Mouse (Mus musculus) kidney, adult 18-20 months (tissue): ENCODE results near the gene Spon1.

ENCODE experiments used
- DNase-seq: peaks from one replicate; pipeline ENCODE4 v3.0.0; 2021

Gene Spon1

DNA sequence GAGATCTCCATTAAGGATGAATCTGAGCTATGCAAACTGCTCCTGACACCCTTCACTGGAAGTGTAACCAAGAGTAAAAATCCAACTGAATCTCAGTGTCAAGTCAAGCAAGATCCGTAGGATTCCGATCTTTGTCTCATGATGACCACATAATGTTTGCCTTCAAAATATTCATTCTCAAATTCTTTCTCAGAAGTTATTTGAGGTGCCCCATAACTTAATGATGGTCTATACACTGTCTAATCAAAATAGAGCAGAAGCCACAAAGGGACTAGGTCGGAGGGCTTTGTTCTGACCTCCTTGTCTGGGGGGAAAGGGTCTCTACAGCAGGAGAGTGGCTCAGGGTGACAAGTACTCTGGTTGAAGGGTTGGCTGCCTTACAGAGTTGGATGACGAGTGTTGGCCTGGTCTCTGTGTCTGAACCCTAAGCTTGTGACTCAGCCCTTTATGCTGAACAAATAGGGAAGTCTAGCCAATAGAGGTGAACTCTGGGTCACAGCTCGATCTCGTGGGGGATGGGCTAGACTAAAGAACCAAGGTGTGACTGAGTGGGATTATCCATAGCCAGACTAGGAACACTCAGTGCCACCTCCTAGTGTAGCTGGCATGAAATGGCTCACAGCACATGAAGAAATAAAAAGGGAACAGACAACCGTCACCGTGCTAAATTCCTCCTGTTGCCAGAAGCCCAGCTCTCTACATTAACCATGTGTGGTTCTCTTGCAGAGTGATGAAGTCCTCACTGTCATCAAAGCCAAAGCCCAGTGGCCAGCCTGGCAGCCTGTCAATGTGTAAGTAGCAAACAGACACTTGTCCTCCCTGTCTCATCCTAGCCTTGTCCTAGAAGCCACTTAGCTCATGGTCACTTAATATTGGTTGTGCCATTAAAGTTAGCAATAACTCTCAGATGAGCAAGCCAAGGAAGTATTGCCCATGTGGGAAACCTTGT, 250.5 kb downstream of the Spon1 start:
- no peak for DNase-seq

DNA sequence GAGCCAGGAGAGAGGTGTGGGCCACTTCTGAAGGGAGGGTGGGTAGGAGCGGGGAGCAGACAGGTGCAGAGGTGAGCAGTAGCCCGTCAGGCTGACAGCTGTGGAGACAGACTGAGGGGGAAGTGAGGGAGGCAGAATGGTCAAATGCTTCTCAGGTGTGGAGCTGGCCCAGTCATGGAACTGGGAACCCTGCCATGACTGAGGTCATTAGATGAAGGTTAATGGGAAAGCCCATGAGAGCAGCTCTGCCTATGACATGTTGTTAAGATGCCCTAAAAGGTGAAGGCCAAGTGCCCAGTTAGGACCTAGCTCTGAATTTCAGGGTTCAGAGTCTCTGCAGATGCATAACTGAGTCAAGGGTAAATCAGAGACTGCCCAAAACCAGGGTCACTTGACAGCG, 253.1 kb downstream of the Spon1 start:
- peak; percentile 51 for DNase-seq

DNA sequence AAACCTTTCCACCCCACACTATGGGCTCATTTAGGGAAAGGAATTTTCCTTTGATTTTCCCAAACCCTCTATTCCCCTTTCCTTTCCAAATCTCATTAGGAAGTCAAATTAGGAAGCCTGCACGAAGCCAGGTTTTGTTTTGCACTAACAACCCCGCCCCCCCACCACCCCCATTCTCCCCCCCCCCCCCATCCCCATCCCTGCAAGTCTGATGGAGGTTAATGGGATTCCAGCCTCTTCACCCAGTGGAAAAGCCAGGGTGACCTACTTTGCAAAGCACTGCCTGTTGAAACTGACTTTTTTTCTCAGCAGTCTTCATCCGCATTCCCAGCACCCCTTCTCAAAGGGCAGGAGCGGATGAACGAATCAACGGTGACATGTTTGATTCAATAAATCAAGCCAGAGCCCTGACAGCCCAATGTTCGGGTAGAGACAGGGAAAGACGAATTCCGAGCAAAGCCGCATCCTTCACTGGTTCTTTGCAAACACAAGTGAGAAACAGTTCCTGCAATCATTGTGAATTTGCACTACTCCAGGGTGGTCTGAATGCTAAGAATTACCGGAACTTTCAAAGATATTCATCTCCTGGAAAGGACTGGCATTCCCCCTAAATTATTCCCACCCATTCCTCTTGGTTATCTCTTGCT, 254.4 kb downstream of the Spon1 start:
- DNase-seq: peak; percentile 39

DNA sequence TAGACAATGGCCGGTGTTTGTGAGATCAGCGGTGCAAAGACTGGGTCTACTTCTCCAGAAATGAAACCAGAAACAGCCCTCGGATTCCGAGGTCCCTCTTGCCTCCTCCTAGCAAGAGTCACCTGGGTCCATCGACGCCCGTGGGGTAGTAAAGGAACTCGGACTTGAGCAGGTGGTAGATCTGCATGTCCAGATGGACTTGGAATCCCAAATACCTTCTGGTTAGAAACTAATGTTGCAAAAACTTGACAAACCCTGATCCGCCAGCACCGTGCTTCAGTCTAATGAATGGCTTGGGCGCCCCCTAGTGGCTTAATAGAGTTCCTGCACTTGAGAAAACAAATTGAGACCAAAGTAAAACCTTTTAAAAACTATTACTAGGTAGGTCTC, 254.9 kb downstream of the Spon1 start:
- DNase-seq: peak; percentile 85

DNA sequence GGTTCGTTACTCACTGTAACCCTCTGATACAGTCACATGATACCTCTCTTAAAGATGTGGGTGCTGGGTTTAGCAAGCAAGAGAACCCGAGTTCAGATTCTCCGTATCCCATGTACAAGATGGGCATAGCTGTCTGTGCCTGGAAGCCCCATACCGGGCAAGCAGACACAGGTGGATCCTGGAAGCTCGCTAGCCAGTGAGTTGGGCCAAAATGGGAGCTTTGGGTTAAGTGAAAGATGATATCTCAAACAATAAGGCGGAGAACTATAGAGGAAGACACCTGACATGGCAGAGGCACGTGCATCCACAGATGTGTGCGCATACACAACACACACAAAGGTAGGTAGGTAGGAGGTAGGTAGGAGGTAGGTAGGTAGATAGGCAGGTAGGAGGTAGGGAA, 261.1 kb downstream of the Spon1 start:
- DNase-seq: no peak

DNA sequence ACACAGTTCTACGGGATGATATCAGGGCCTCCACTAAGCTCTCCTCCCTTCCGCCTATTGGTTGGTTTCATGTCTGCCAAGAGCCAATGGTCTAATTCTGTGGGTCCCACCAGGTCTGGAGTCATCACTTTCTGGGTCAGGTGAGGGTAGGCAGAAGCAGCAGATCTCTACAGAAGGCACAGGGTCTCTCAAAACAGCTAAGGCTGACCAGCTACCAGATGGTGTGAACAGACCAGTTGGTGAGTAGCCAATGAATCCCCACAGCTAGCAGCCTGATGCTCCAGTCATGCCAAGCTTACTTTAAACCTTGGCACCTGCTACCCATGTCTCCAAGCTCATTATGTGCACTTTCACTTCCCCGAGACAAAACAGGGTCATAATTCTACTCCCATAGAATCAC, 261.6 kb downstream of the Spon1 start:
- no peak for DNase-seq

DNA sequence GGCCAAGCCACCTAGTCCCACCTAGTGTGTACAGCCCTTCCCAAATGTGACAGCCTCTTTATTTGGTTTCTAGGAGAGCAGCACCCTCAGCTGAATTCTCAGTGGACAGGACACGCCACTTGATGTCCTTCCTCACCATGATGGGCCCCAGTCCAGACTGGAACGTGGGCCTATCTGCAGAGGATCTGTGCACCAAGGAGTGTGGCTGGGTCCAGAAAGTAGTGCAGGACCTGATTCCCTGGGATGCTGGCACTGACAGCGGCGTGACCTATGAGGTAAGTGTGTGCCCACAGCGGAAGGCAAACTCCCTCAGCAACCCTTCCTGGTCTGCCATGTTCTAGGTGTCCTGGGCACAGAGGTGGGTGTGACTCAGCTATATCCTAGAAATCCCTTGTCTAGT, 263.0 kb downstream of the Spon1 start:
- no peak for DNase-seq

DNA sequence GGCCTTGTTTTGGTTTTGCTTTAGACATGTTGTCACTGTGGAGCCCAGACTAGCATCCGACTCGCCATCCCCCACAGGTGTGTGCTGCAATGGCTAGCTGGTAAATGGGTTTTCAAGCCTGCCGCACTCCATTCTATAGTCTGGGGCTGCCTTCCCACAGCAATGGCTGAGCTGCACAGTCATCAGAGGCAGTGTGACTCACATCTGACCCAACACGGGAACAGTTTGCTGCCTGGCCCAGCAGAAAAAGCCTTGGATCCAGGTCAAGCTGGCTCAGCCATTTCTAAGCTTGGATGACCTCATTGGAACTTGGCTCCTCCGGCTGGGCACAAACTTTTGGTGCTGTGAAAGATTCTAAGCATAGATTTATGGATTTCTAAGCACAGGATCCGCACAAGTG, 263.8 kb downstream of the Spon1 start:
- DNase-seq: peak; percentile 51

DNA sequence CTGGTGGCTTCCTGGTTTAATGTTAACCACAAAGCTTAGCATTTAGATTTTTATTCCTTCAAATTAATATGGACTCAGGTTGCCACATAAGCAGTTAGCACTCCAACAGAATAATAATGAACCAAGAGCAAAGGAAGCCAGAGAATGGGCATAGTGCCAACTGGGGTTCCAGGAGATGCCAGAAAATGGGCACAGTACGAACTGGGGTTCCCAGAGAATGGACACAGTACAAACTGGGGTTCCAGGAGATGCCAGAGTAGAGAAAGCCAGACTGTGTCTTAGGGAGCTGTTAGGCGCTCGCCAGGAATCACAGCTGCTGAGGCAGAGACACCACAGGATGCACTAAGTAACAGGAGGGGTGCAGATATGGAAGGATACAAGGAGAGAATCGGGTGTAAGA, 271.4 kb downstream of the Spon1 start:
- DNase-seq: no peak

DNA sequence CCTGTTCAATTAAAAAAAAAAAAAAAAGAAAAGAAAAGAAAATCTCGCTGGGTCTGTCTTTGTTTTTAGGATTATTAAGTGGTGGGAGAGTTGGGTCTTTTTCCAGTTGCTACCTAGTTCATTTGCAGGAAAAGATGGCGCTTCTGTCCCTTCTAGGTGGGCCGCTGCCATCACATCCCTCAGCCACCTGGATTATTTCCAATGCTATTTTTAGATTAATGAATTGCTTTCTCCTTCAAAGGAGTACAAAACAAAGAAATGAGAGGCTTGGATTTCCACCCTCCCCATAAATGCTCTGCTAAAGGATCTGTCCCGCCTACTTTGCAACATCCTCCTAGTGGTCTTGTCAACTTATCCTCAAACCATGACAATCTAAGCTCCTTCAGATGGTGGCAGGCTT, 275.6 kb downstream of the Spon1 start:
- DNase-seq: no peak

DNA sequence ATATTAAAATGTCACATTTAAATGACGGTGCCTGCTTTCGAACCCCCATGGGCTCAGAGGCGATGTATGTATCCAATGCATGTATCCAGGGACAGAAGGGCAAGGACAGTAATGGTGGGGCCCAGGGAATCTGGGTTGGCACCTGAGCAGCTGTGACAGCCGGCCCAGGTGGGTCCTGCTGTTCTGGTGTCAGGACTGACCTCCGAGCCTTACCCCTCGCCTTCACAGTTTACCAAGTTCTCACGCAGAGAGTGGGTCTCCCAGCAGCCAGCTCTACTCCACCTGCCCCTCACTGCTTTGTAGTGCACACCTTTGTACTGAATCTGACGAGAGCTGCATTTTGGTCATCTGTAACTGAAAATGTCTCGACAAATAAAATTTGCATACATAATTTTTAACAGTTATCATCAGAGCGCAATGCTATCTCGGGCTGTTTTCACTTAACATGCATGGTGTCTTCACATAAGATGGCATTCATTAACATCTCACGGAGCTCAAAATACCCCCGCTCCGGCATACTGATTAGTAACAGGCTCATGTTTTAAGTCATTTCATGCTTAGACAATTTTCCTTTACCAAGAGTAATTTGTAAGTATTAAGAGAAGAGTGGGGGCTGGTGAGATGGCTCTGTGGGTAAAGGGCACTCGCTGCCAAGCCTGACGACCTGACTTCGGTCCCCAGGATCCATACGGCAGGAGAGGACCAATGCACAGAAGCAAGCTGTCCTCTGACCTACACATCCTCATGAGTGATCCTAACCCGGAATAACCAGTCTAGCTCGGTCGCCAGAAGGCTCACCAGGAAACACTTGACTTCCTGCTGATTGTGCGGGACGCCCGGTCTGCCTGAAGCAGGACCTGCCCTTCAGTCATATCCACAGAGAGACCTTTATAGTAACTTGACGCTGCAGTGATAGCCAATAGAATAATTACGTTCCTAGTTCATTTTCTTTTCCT, 277.5 kb downstream of the Spon1 start:
- DNase-seq: no peak

DNA sequence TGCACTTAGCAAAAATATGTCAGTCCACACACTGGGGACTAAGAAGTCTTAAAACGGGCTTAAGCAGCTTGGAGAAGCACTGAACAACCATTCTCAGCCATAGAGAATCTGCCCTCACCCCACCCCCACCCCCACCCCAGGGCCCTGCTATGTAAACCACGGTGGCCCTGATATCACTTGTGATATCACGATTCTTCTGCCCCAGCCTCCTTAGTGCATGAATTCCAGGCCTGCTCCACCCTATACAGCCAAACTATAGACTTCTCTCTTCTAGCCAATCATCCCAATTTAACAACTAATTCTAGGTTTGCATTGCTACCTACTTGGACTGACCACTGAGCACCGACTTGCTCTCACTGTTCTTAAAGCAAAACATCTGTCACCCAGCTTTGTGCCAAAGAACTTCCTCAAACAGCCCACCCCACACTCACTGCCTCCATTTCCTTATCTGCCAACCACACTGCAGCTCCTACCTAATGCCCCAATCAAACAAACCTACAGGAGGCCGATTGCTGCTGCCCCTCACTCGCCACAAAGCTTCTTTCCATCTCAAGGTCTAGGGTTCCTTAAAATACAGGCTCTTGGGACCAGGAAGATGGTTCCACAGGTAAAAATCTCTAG, 278.2 kb downstream of the Spon1 start:
- DNase-seq: no peak

DNA sequence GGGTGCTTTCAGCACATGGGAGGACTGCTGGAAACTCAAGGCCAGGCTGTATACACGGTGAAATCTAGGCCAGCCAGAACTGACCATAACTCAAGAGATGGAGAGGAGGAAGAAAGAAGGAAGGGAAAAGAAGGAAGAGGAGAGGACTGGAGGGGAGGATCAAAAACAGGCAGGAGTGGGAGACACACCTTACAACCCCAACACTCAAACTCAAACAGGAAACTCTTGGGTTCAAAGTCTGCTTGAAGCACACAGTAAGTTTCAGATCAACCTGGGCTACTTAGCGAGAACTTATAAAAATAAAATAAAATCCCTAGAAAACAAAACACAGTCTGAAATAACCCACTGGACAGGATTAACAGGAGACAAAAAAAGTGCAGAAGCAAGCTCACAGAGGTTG, 280.0 kb downstream of the Spon1 start:
- no peak for DNase-seq

DNA sequence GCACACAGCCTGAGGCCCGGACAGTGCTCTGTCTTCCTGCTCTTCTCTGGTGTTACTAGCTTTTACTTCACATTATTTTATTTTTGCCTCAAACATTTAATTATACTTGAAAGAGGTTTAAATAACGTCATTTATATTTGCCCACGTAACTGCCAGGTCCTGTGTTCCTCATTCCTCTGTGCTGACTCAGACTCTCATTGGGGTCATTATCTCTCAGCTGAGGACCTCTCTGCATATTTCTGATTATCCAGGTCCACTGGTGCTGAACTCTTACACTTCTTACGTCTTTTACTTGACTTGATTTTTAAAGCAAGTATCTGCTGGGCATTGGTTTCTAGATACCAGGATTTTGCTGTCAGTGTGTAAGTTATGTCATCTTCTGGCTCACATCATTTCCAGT, 287.9 kb downstream of the Spon1 start:
- DNase-seq: no peak

DNA sequence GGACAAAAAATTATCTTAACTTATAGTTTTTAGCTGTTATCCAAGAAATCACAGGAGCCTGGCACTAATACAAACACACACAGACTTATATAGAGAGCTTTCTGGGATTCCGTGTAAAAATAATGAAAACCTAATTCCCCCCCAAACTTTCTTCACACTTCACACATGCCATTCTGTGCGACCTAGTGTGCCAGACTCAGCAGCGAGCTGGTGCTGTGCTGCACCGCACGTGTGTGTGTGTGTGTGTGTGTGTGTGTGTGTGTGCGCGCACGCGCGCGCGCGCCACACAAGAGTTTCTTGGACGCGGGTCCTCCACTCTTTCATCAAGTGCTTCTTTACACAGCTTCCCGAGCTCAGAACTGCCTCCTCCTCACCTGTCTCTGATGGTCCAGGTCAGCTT, 292.4 kb downstream of the Spon1 start:
- no peak for DNase-seq

DNA sequence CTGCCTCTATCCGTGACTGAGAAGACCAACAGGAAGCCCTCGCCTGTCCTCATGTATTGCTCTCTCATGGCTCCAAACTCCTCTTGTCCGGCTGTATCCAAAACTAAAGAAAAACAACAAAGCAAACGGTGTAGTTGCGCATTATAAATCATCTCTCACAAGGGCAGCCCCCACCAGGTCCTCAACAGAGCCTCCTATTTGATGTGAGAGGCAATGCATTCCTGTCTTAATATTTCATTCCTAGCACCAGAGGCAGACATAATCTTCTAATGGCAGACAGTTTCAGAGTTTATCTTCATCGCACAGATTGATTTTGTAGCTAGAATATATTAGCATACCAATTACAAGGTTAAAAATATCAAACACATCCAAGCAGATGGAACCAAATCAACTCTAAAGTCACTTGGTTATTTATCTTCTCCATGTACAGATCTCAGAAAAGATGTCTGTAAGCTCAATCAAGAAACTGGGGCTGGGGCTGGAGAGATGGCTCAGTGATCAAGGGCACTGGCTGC, 293.2 kb downstream of the Spon1 start:
- no peak for DNase-seq

DNA sequence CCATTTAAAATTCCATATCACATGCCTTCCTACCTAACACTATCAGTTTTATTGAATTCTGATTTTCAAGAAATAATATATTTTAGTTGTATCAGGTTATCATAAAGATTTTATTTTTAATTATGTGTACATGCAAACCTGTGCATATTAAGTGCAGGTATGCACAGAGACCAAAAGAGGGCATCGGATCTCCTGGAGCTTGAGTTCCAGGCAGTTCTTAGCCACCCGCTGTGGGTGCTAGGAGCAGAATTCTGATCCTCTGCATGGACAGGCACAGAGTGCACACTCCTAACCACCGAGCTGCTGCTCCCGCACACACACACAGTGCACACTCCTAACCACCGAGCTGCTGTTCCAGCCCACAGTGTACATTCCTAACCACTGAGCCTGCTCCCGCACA, 294.6 kb downstream of the Spon1 start:
- DNase-seq: no peak

DNA sequence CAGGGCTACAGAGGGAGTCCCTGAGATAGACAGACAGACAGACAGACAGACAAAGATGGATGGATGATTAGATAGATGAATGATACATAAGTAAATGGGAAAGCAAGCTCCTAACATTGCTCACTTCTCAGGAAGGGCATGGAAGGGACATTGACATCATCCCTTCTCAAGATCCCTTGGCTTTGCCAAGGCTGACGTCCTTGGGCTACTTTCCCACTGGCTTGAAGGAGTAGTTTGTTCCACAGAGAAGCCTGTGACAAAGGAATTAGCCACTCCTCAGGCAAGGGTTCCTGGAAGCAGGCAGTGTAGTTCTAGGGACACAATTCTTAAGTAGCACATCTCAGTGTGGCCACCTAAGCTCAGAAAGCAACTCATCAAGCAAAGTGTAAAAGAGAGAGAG, 296.7 kb downstream of the Spon1 start:
- DNase-seq: no peak

DNA sequence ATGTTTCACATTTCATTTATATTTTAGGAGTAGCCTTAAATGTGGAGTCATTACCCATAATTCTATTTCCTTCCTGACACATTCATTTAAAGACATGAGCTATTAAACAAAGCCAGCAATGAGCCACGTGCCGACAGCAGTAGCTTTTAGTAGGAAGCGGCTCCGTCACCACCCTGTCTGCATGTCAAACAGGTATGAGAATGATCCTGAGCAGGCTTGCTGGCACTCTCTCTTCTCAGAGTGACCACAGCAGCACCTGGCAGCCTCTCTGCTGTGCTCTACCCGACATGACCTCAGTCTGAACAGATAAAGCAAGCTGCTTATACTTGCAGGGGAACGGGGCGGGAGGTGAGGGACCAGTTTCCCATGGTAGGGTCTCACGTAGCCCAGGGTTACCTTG, 297.7 kb downstream of the Spon1 start:
- no peak for DNase-seq

DNA sequence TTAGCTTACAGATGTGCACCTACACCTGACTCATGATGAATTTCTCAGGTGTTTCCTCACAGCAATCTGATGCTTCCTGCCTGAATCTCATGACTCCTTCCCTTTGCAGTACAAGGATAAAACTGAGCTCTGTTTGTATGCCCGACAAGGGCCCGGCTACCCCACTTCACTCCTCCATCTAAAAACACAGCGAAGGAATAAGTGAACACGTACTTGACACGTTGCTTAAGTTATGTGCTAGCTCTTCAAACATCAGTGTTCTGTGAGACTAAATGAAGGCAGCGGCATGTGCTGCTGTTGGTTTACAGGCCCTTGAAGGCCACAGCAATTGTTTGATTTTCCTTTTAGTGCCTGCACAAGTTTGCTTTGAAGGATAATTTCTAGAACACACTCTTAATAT, 298.2 kb downstream of the Spon1 start:
- no peak for DNase-seq

DNA sequence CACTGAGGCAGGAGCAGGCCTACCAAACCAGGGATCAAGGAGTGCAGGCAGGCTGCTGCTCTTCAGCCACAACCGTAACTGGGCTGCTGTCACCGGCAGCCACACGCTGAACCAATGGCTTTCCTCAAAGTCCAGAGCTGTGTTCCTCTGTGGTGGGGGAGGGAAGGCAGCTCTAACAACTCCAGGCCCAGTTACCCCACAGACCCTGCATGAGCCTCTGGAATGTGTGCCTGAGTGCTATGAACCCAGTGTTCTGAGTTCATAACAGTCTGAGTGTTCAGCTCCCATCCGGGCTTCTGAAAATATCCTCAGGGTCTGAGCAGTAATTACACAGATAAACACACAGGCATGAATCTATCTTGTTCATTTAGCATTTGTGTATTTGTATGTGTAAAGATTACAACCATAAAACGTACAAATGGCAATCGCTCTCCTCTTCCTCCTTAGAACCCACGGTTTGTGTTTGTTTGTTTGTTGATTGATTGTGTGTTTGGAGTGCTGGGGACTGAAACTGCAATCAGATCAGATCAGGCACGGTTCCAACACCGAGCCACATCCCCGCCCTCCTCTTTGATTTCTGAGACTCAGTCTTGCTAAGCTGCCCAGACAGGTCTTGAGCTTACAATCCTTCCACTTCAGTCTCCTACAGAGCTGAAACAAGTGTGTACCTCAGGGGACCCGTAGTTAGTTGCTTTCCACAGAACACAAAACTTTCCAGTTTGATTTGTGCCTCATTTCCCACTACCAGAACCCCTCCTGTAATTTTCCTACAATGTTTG, 299.8 kb downstream of the Spon1 start:
- no peak for DNase-seq
